Mouse (Mus musculus): ENCODE measurements at regions not wholly inside any gene's neighbourhood (a gene's known extent, or its start where the extent isn't known, plus 50 kb on each side); places are given as distances from the start of the nearest gene placed in this dataset.

DNA sequence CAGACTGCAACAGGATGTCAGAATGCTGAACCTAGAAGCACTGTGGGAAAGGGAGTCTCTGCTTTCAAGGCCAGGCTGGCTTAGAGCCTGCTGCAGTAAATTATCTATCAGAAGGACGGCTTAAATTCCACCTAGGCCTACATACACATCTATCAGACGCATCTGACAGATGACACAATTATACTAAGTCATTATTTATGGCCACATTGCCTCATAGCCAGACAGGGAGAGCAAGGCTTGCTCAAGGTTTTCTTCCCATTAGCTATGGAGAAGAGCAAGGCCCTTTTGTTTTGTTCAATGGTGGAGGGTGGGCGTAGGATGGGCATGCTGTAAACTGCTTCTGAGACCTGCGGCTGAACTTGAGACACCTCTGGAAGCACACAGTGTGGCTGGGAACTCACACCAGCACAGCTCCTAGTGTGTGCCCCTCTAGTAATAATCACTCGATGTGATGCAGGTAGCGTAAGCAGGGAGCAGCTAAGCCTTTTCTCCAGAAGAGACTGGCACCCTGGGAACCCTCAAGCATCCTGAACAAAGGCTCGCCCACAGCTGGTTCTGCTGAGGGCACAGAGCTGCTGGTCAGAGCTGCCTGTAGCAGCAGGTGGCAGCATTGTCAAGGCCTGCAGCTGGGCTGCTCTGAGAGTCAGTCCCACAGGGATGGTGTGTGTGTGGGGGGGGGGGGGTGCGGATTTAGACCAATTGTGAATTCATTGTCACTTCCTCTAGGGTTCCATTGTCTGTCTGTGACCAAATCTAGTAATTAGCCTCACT lies 406.8 kb upstream of the Adamts16 start:
- no peak for DNase-seq (ENCODE audit: low spot score in 2 of 2)

- no peak for DNase-seq (ENCODE audit: low spot score in 2 of 2)
Measured at GRCm38 (mm10) chr13:71247241-71247640, 405.6 kb upstream of the Adamts16 start.

DNA sequence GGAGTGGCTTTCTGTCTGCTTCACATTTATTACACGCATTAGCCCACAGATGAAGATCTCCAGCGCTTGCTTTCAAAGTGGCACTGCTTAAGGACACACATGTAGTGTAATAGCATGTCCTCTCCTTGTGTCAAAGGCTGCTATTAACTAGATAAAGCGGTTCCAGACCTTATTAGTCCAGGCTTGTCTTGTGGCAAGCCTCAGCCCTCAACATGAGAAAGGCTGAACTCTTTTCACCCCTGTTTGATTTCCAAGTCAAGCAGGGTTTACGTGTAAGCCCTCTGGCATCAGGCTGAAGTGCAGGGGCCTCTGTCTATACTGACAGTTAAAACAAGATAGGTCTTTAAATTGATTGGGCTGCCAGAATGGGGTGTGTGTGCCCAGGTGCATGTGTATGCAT lies 403.7 kb upstream of the Adamts16 start:
- DNase-seq (ENCODE audit: low spot score in 2 of 2): no peak

- DNase-seq (ENCODE audit: low spot score in 2 of 2): no peak
Measured at GRCm38 (mm10) chr13:71239782-71240181, 398.2 kb upstream of the Adamts16 start.

GRCm38 (mm10) chr13:71235338-71235737 lies 393.7 kb upstream of the Adamts16 start:
- DNase-seq (ENCODE audit: low spot score in 2 of 2): no peak

GRCm38 (mm10) chr13:71231182-71231581 lies 389.6 kb upstream of the Adamts16 start:
- DNase-seq (ENCODE audit: low spot score in 2 of 2): no peak

- DNase-seq (ENCODE audit: low spot score in 2 of 2): no peak
Measured at GRCm38 (mm10) chr13:71214776-71215175, 373.2 kb upstream of the Adamts16 start.

DNA sequence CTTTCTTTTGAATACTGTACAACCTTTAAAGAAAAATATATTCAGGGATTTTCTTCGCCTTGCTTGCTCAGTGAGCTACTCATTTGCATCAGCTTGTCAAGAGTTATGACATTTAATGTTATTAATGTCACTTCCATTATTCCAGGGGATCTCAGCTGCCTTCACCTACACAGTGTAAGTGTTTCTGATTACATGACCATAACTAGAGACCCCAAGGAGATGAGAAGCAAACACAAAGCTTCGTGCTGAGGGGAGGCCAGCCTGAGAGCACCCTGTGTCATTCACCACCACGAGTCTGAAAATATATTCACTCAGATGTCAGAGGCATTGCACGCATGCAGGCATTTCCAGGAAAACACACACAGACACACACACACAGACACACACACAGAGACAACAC lies 369.8 kb upstream of the Adamts16 start:
- no peak for DNase-seq (ENCODE audit: low spot score in 2 of 2)

GRCm38 (mm10) chr13:71210658-71211251 lies 369.1 kb upstream of the Adamts16 start:
- DNase-seq (ENCODE audit: low spot score in 2 of 2): no peak

DNA sequence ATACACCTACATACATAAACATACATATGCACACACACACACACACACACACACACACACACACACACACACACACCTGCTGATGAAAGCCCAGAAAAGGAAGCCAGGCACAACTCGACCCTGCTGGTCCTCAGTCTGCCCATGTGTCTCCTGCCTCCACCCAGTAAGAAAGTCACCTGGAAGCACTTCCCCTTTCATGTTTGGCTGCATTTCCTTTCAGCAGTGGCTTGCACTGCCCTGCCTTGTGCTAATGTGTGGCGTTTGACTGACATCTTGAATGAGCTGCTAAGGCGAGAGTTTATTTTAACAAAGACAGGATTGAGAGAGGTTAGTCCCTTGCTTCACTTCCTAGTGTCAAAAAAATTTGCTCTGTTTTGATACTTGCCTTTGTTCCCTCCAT lies 364.1 kb upstream of the Adamts16 start:
- no peak for DNase-seq (ENCODE audit: low spot score in 2 of 2)

DNA sequence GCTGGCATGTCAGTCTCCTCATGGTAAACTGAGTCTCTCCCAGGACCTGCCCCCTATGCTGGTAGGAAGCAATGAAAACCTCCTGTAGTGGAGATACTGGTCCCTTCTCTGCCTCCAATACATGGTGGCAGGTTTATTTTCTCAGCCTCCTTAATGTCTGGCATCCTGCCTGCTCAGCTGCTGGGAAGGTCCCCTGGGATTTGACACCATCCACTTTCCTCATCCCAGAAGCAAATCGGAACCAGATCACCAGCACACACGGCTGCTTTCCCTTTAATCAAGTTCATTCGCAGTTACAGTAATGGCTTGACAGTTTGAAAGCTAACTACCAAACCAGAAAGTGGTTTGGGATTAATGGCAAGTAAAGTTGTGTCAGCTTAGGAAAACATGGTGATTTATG lies 359.0 kb upstream of the Adamts16 start:
- no peak for DNase-seq (ENCODE audit: low spot score in 2 of 2)

- no peak for DNase-seq (ENCODE audit: low spot score in 2 of 2)
Measured at GRCm38 (mm10) chr13:71195675-71196074, 354.1 kb upstream of the Adamts16 start.

DNA sequence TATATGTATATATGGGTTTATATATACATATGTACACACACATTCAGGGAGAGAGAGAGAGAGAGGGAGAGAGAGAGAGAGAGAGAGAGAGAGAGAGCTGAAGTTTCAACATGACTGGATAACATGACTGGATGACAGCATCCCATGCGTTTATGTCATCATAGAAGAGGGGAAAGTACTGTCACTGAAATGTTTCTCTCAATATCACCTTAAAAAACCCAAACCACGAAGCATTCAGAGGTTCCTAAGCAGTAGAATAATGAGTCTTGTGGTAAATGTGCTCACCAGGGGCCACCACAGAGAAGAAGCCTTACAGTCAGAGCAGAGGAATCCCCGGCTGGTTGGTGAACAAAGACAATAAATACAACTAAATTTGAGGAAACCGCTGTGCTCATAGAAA lies 342.9 kb upstream of the Adamts16 start:
- DNase-seq (ENCODE audit: low spot score in 2 of 2): no peak

DNA sequence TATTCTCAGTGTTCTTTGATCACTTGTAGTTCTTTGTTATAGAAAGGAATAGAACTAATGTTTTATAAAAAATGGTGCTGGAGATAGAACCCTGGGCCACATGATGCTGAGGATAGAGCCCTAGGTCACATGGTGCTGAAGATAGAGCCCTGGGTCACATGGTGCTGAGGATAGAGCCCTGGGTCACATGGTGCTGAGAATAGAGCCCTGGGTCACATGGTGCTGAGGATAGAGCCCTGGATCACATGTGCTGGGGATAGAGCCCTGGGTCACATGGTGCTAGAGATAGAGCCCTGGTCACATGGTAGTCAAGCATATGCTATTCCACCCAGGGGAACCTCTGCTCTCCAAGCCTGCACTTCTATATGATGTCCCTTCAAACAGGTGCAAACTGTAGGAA lies 337.5 kb upstream of the Adamts16 start:
- no peak for DNase-seq (ENCODE audit: low spot score in 2 of 2)

DNA sequence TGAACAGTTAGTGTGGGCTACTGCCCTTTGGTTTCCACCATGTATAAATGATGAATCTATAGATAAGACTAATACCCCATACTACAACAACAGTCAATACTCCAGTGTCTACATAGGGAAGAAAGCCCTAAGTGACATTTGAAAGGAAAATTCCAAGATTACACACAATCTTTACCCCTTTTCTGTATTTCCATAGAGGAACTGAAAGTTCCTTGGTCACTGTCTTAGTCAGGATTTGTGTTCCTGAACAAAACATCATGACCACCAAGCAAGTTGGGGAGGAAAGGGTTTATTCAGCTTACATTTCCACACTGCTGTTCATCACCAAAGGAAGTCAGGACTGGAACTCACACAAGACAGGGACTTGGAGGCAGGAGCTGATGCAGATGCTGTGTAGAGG lies 332.7 kb upstream of the Adamts16 start:
- DNase-seq (ENCODE audit: low spot score in 2 of 2): no peak

DNA sequence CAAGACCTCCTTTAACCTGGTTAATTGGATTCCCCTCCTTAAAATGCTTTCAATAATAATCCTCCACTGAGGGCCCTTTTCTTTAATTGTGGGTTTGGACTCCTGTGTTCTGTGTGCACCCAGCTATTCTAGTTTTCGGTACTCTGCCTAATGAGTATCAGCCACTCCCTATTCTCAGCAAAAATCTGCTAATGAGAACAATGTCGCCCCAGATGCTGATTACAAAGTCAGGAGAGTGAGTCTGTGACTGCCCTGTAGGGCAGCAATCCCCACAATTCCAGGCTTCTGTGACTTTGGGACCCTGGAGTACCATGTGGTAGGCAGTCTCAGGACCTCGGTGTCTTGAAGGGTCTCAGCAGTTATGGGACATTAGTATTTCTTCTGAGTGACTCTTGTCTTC lies 324.6 kb upstream of the Adamts16 start:
- no peak for DNase-seq (ENCODE audit: low spot score in 2 of 2)

DNA sequence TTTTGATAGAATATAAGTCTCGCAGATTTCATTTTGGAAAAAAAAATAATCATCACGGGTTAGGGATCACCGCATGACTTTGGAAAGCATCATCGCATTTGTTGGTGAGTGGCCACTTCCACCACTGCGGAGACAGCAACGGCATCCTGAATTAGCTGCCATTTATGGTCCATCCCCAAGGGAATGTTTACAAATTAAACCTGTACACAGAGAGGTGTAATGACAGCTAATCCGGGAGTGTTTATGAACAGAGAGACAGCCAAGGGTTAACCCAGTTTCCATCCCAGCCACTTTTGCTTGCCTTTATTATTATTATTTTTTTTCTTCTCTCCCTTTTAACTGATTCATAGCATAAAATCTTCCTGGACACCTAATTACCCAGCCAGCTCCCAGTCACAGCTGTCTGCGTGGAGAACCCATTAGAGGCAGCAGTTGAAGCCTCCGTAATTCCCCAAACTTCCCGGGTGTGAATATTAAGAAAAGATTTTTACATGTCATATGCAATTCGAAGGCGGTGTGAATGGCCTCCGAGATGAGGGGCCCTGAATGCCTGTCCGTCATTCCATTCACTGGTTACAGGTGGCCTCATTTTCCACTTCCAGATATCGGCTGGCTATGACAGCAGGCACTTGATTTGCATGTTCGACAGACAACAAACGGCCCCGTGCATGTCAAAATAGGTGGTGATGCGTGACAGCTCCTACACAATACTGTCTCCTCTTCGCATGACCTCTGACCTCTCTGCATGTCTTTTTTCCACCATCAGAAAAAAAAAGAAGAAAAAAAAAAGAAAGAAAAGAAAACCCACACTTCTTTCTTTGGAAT lies 323.7 kb upstream of the Adamts16 start:
- no peak for DNase-seq (ENCODE audit: low spot score in 2 of 2)

- DNase-seq (ENCODE audit: low spot score in 2 of 2): no peak
Measured at GRCm38 (mm10) chr13:71164012-71164411, 322.4 kb upstream of the Adamts16 start.

DNA sequence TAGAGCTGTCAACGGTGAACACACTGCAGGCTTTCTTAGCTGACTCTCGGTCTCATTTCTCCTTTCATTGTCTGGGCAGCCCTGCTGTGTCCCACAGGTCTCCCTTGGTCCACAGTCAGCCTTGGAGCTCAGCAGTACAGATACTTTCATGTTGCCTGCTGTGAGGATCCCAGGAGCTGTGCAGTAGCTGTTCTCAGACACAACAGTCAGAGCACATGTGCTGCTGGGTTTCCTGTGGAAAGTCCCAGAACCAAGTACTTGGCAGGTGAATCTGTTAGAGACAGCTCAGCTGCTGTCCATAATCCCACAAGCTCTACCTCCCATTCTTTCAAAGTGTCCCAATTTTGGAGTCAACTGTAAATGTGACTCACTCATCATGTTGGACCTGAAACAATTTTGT lies 321.3 kb upstream of the Adamts16 start:
- DNase-seq (ENCODE audit: low spot score in 2 of 2): no peak

- no peak for DNase-seq (ENCODE audit: low spot score in 2 of 2)
Measured at GRCm38 (mm10) chr13:71158300-71158860, 316.8 kb upstream of the Adamts16 start.

GRCm38 (mm10) chr13:71157656-71158299 lies 316.2 kb upstream of the Adamts16 start:
- DNase-seq (ENCODE audit: low spot score in 2 of 2): no peak

- no peak for DNase-seq (ENCODE audit: low spot score in 2 of 2)
Measured at GRCm38 (mm10) chr13:71150092-71150491, 308.5 kb upstream of the Adamts16 start.

Measured in spleen, postnatal 36 days (tissue).